Mouse (Mus musculus): Measurements from ENCODE around the gene Zdhhc3. TPM values are rescaled to one million over a fixed set of nuclear protein-coding genes. Genes with fewer than 3 reads are reported as not detected.

Zdhhc3 gene
- 38.4 TPM for polyA plus RNA-seq (2014; fragmentation: Illumina TruSeq; extraction: RNeasy Lipid Tissue Mini Kit (QIAGEN cat#74804))

DNA sequence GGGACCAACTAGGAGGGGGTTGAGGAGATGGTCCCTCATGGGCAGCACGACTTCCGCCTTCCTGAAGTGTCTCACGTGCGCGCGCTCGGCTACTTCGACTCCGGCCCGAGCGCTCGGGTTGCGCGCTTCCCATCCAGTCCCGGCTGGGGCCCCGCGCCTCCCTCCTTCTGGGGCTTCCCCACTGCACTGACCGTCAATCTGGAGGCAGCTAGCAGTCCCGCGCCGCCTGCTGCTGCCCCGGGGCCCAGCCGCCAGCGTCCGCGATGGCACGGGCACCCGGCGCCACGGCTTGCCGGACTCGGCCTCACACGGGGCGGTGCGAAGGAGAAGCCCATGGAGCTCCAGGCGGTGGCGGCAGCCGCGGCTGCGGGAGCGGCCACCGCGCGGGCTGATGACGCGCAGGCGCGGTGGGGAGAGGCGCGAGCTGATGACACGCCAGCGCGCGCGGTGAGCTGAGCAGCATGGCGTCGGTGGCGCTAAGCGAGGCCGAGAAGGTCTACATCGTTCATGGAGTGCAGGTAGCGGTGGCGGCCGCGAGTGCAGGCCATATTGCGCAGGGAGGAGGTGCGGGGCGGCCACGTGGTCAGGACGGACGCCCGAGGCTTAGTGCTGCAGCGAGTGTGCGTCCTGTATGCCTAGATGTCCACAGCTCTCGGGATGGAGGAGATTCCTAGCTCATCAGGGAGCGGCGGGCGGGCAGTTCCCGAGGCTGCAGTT is at the start of gene Zdhhc3, which contains the start of gene Exosc7:
TSS of gene Zdhhc3 (minus strand) at position 401 of the 717 bp plus-strand sequence.
TSS of gene Exosc7 (plus strand) at position 411 of the 717 bp plus-strand sequence.

DNA sequence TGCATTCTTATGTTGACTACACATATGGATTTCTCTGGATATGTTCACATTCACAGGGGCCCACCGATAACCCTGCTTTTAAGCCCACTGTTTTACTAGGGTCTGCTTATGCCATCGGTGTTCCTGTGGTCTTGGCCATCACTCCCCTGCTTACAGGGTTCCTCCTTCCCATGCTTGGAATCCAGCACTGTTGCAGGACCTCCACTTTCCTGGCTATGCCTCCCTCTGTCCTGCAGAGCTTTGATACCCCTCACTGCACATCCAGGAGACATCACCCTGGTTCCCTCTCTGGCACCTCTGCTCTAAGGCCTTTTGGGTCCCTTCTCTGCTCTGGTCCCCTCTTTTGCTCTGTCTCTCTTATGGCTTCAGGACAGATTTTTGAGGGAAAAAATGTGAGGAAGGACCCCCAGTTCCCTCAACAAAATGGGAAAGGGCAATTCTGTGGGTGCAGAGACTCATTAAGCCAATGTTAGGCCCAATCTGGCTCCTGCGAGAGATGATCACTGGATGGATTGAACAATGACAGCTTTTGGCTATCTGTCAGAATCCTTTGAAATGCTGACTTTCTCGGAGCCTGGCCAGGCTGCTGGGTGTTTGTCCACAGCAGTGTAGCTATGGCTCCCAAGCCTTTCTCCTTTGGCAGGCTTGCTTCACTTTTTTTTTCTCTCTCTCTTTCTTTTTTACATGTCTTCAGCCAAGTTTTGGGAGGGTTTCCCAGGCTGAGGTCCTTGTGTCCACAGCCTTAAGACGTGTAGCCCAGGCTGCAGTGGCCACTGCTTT is 37.4 kb upstream of the Zdhhc3 start, which contains the start of gene Clec3b:
TSS of gene Clec3b (plus strand) at position 706 of the 780 bp plus-strand sequence.

GRCm38 (mm10) chr9:123034426-123034825 is 78.6 kb downstream of the Zdhhc3 start, which contains the start of gene Tgm4:
Gene Tgm4 (plus strand): TSS chr9:123034726.

GRCm38 (mm10) chr9:123020995-123021631 is 91.9 kb downstream of the Zdhhc3 start, which contains the start of gene Tmem42:
Gene Tmem42 (plus strand): TSS chr9:123021326.

Other genes with a start within 250 kb of the Zdhhc3 start
- 131 TPM for gene Zfp445, start 247.2 kb downstream of the Zdhhc3 start, polyA plus RNA-seq (2014; fragmentation: Illumina TruSeq; extraction: RNeasy Lipid Tissue Mini Kit (QIAGEN cat#74804))
- 26.1 TPM for gene Zkscan7, start 227.5 kb downstream of the Zdhhc3 start, polyA plus RNA-seq (2014; fragmentation: Illumina TruSeq; extraction: RNeasy Lipid Tissue Mini Kit (QIAGEN cat#74804))
- 23.1 TPM for gene Zfp105, start 190.1 kb downstream of the Zdhhc3 start, polyA plus RNA-seq (2014; fragmentation: Illumina TruSeq; extraction: RNeasy Lipid Tissue Mini Kit (QIAGEN cat#74804))
- 107 TPM for gene 1110059G10Rik, start 162.2 kb downstream of the Zdhhc3 start, polyA plus RNA-seq (2014; fragmentation: Illumina TruSeq; extraction: RNeasy Lipid Tissue Mini Kit (QIAGEN cat#74804))
- gene Kif15, start 162.2 kb downstream of the Zdhhc3 start, polyA plus RNA-seq (2014; fragmentation: Illumina TruSeq; extraction: RNeasy Lipid Tissue Mini Kit (QIAGEN cat#74804)): 51.3 TPM
- gene Tmem42, start 91.9 kb downstream of the Zdhhc3 start, polyA plus RNA-seq (2014; fragmentation: Illumina TruSeq; extraction: RNeasy Lipid Tissue Mini Kit (QIAGEN cat#74804)): 11.9 TPM
- 0.51 TPM for gene Tgm4, start 78.5 kb downstream of the Zdhhc3 start, polyA plus RNA-seq (2014; fragmentation: Illumina TruSeq; extraction: RNeasy Lipid Tissue Mini Kit (QIAGEN cat#74804))
- gene Exosc7, start within 50 bp of the Zdhhc3 start, polyA plus RNA-seq (2014; fragmentation: Illumina TruSeq; extraction: RNeasy Lipid Tissue Mini Kit (QIAGEN cat#74804)): 11.5 TPM
- gene Clec3b, start 37.7 kb upstream of the Zdhhc3 start, polyA plus RNA-seq (2014; fragmentation: Illumina TruSeq; extraction: RNeasy Lipid Tissue Mini Kit (QIAGEN cat#74804)): not detected
- 2.7 TPM for gene Cdcp1, start 102.8 kb upstream of the Zdhhc3 start, polyA plus RNA-seq (2014; fragmentation: Illumina TruSeq; extraction: RNeasy Lipid Tissue Mini Kit (QIAGEN cat#74804))
- gene Tmem158, start 147.6 kb upstream of the Zdhhc3 start, polyA plus RNA-seq (2014; fragmentation: Illumina TruSeq; extraction: RNeasy Lipid Tissue Mini Kit (QIAGEN cat#74804)): 10.2 TPM